Mouse (Mus musculus) testis, adult 2 months (tissue): ENCODE results near the gene Kctd10.

ENCODE experiments used
- CTCF ChIP-seq: fragments of 200-500 bp; IDR thresholded peaks from 2 replicates; pipeline ENCODE4 v1.5.1; 2012; ENCODE audit warnings: low read depth, mild to moderate bottlenecking, inconsistent platforms, low read length, moderate library complexity; ENCODE audit not compliant: control insufficient read depth, insufficient read depth, insufficient replicate concordance
- POLR2A ChIP-seq: fragments of 200-500 bp; IDR thresholded peaks from 2 replicates; pipeline ENCODE4 v1.6.1; 2012; ENCODE audit warnings: low read depth, mild to moderate bottlenecking, inconsistent platforms, low read length, moderate library complexity; ENCODE audit not compliant: control insufficient read depth

GRCm38 (mm10) chr5:114368121-114368520 is 12.2 kb downstream of the Kctd10 start:
- no peak for TF ChIP-seq CTCF
- TF ChIP-seq POLR2A: no peak
